ENCODE assay signal across 8 mouse cellular contexts in genomic region chr19:50677903-50678896, GRCm38 (mm10). TPM values are rescaled to one million over a fixed set of nuclear protein-coding genes. Genes with fewer than 3 reads are reported as not detected.
DNase-seq lines count a peak whose midpoint lies in the region; ATAC-seq lines count a peak whose summit lies in the region.

Gene Sorcs1 (minus strand): TSS chr19:50678646.

- peak within 1 kb of the TSS; percentile 96 for H3K4me2 ChIP-seq in forebrain, embryonic 14.5 days (ENCODE audit: low read length)
- H3K4me2 ChIP-seq in hindbrain, embryonic 11.5 days (replicated peaks; ENCODE audit: low read depth, low read length) = peak within 1 kb of the TSS; percentile 67
- peak within 1 kb of the TSS; percentile 64 for H3K4me2 ChIP-seq in midbrain, embryonic 11.5 days
- H3K4me2 ChIP-seq in stomach, embryonic 15.5 days = peak within 1 kb of the TSS; percentile 89

- peaks cover 2% of the 10 kb centered on the region; the same call in 1 of the 2 replicates for H3K4me1 ChIP-seq in forebrain, embryonic 14.5 days (ENCODE audit: control insufficient read depth, insufficient read depth, low read length)
- H3K4me1 ChIP-seq in hindbrain, embryonic 11.5 days (replicated peaks; ENCODE audit: control insufficient read depth, insufficient read depth, low read length) = no peaks in the 10 kb centered on the region; the same call in 1 of the 2 replicates
- peaks cover 2% of the 10 kb centered on the region; the same call in 1 of the 2 replicates for H3K4me1 ChIP-seq in midbrain, embryonic 11.5 days (ENCODE audit: control insufficient read depth, insufficient read depth, low read length)
- 0 out of 2 replicates have a peak, but pooled peaks cover 4% of the 10 kb centered on the region for H3K4me1 ChIP-seq in stomach, embryonic 15.5 days

- peak within 1 kb of the TSS; percentile 70 for H3K9ac ChIP-seq in forebrain, embryonic 14.5 days (ENCODE audit: low read length)
- peak within 1 kb of the TSS; percentile 67 for H3K9ac ChIP-seq in hindbrain, embryonic 11.5 days (ENCODE audit: low read depth, low read length)
- H3K9ac ChIP-seq in midbrain, embryonic 11.5 days (ENCODE audit: low read length) = peak within 1 kb of the TSS; percentile 71
- H3K9ac ChIP-seq in stomach, embryonic 15.5 days = no peak within 1 kb of the TSS; the same call in 1 of the 2 replicates

- H3K27ac ChIP-seq in forebrain, embryonic 14.5 days (ENCODE audit: low read depth, low read length) = peak within 1 kb of the TSS; percentile 46; the same call in 1 of the 2 replicates
- H3K27ac ChIP-seq in hindbrain, embryonic 11.5 days (ENCODE audit: low read depth, low read length) = peak within 1 kb of the TSS; percentile 71
- H3K27ac ChIP-seq in midbrain, embryonic 11.5 days (ENCODE audit: low read depth, low read length) = peak within 1 kb of the TSS; percentile 30; the same call in 1 of the 2 replicates
- H3K27ac ChIP-seq in stomach, embryonic 15.5 days = no peak within 1 kb of the TSS

- no peaks in the 10 kb centered on the region for H3K27me3 ChIP-seq in forebrain, embryonic 14.5 days (replicated peaks; ENCODE audit: control insufficient read depth, insufficient read depth, low read length)
- no peaks in the 10 kb centered on the region; the same call in 1 of the 2 replicates for H3K27me3 ChIP-seq in hindbrain, embryonic 11.5 days (ENCODE audit: control insufficient read depth, insufficient read depth, low read length)
- no peaks in the 10 kb centered on the region for H3K27me3 ChIP-seq in midbrain, embryonic 11.5 days (ENCODE audit: control insufficient read depth, insufficient read depth, low read length)
- peaks cover 16% of the 10 kb centered on the region; the same call in 1 of the 2 replicates for H3K27me3 ChIP-seq in stomach, embryonic 15.5 days (replicated peaks)

- peak within 1 kb of the TSS; percentile 67 for H3K4me3 ChIP-seq in forebrain, embryonic 14.5 days (ENCODE audit: low read depth, low read length)
- H3K4me3 ChIP-seq in hindbrain, embryonic 11.5 days (ENCODE audit: low read depth, low read length) = peak within 1 kb of the TSS; percentile 63
- H3K4me3 ChIP-seq in midbrain, embryonic 11.5 days (ENCODE audit: low read depth, low read length) = peak within 1 kb of the TSS; percentile 55
- peak within 1 kb of the TSS; percentile 54 for H3K4me3 ChIP-seq in stomach, embryonic 15.5 days (replicated peaks)

- WGBS in forebrain, embryonic 14.5 days = under 1% methylated on average over 74 of the region's 102 CpGs
- WGBS in hindbrain, embryonic 11.5 days = under 1% methylated on average over 79 of the region's 102 CpGs
- WGBS in midbrain, embryonic 11.5 days = under 1% methylated on average over 82 of the region's 102 CpGs
- under 1% methylated on average over 65 of the region's 102 CpGs for WGBS in stomach, embryonic 15.5 days

- peak; percentile 66 for DNase-seq in R1 (ENCODE audit: low read depth, low spot score)
- DNase-seq in cerebellum, adult 11 months = peak; percentile 31
- DNase-seq in forebrain, embryonic 14.5 days (ENCODE audit: low spot score) = peak; percentile 82
- peak; percentile 86 for DNase-seq in hindbrain, embryonic 11.5 days (ENCODE audit: low spot score)
- DNase-seq in layer of hippocampus, postnatal 14 days (ENCODE audit: low spot score in 2 of 2) = peak; percentile 20 to 37
- DNase-seq in midbrain, embryonic 11.5 days (ENCODE audit: low spot score, missing footprints) = peak; percentile 96

- H3K9me3 ChIP-seq in forebrain, embryonic 14.5 days (replicated peaks; ENCODE audit: control insufficient read depth, low read length) = no peaks in the 10 kb centered on the region
- no peaks in the 10 kb centered on the region for H3K9me3 ChIP-seq in hindbrain, embryonic 11.5 days (ENCODE audit: control insufficient read depth, low read length)
- H3K9me3 ChIP-seq in midbrain, embryonic 11.5 days (ENCODE audit: control insufficient read depth, low read length) = no peaks in the 10 kb centered on the region
- H3K9me3 ChIP-seq in stomach, embryonic 15.5 days = no peaks in the 10 kb centered on the region

- peak; percentile 95 for ATAC-seq in forebrain, embryonic 14.5 days
- peak; percentile 95 for ATAC-seq in hindbrain, embryonic 11.5 days (ENCODE audit: low FRiP score)
- ATAC-seq in midbrain, embryonic 11.5 days (ENCODE audit: low FRiP score) = peak; percentile 96
- ATAC-seq in stomach, embryonic 15.5 days (ENCODE audit: insufficient read depth, low FRiP score, low read depth) = peak; percentile 89
- no peak for ATAC-seq in activated CD4-positive, CD25-positive, alpha-beta regulatory T cell, adult 4 months

- no peaks in the 10 kb centered on the region for H3K36me3 ChIP-seq in forebrain, embryonic 14.5 days (ENCODE audit: control insufficient read depth, insufficient read depth, low read length)
- no peaks in the 10 kb centered on the region for H3K36me3 ChIP-seq in hindbrain, embryonic 11.5 days (ENCODE audit: control insufficient read depth, insufficient read depth, low read length)
- H3K36me3 ChIP-seq in midbrain, embryonic 11.5 days (ENCODE audit: control insufficient read depth, insufficient read depth, low read length) = no peaks in the 10 kb centered on the region
- H3K36me3 ChIP-seq in stomach, embryonic 15.5 days = no peaks in the 10 kb centered on the region

RNA-seq across cellular contexts. Expression of gene Sorcs1, which starts in this region (rescaled TPM):
- polyA plus RNA-seq in forebrain, embryonic 14.5 days (2014; fragmentation: Nextera tagmentation; extraction: Ambion mirVana) = 5.7 and 7.4 TPM in 2 replicates
- 3.4 and 4.7 TPM in 2 replicates for polyA plus RNA-seq in hindbrain, embryonic 11.5 days (2014; fragmentation: Nextera tagmentation; extraction: Ambion mirVana)
- total RNA-seq in layer of hippocampus, postnatal 14 days (2021) = 1 to 10 TPM; 7.0 to 9.5 TPM
- polyA plus RNA-seq in midbrain, embryonic 11.5 days (2014; fragmentation: Nextera tagmentation; extraction: Ambion mirVana) = 1.7 and 2.0 TPM in 2 replicates
- polyA plus RNA-seq in stomach, embryonic 15.5 days (2015; fragmentation: Nextera tagmentation; extraction: Ambion mirVana) = 2.6 and 3.2 TPM in 2 replicates
- not detected for polyA plus RNA-seq in activated CD4-positive, CD25-positive, alpha-beta regulatory T cell, adult 4 months (2017; shearing (Covaris generic))

Comparison
In these comparisons a context has a peak if more than half of its experiments do, and no peak if none do; other contexts are left out.
1. DNase-seq: peak in every context shown above with its lines; median percentile 96 in midbrain, embryonic 11.5 days; 86 in hindbrain, embryonic 11.5 days; 82 in forebrain, embryonic 14.5 days; 66 in R1; 31 in cerebellum, adult 11 months; 28 in layer of hippocampus, postnatal 14 days.